Mouse (Mus musculus): Measurements from ENCODE around the gene Scrg1. TPM values are rescaled to one million over a fixed set of nuclear protein-coding genes. Genes with fewer than 3 reads are reported as not detected.

Gene Scrg1
- total and polyA plus RNA-seq, 3 experiments = not detected

GRCm38 (mm10) chr8:57430901-57431300, 24.8 kb upstream of the Scrg1 start:
- ATAC-seq (ENCODE audit: extremely low read depth, insufficient number of reproducible peaks, low FRiP score, poor library complexity, severe bottlenecking) (no peak), DNase-seq (ENCODE audit: low spot score) (no peak)
- no peak overlapping the region for H3K4me3 ChIP-seq (ENCODE audit: low read depth, low read length)
- TF ChIP-seq GATA2 (IDR thresholded peaks at IDR 0.05; ENCODE audit: borderline replicate concordance, low read depth, low read length) (no peak), CTCF (IDR thresholded peaks at IDR 0.05; ENCODE audit: low read depth, low read length) (no peak), GATA1 (IDR thresholded peaks at IDR 0.05; ENCODE audit: borderline replicate concordance, low read length) (no peak), POLR2AphosphoS5 (IDR thresholded peaks at IDR 0.05; ENCODE audit: insufficient replicate concordance, low read depth, low read length) (no peak), TAL1 (conservative IDR thresholded peaks at IDR 0.05; ENCODE audit: low read depth, low read length) (no peak)
- H3K9me3 ChIP-seq (replicated peaks) = no peaks in the 10 kb centered on the region
- H3K27me3 ChIP-seq (ENCODE audit: insufficient read depth, low read length) = peaks cover 7% of the 10 kb centered on the region
- no peaks in the 10 kb centered on the region for H3K36me3 ChIP-seq (replicated peaks)
- peaks cover 28% of the 10 kb centered on the region for H3K4me1 ChIP-seq (ENCODE audit: insufficient read depth, low read depth, low read length)

- H3K4me3 ChIP-seq (ENCODE audit: low read depth, low read length) = no peak overlapping the region
- ATAC-seq (ENCODE audit: extremely low read depth, insufficient number of reproducible peaks, low FRiP score, poor library complexity, severe bottlenecking) (no peak), DNase-seq (ENCODE audit: low spot score) (no peak)
- no peaks in the 10 kb centered on the region for H3K9me3 ChIP-seq (replicated peaks)
- H3K27me3 ChIP-seq (ENCODE audit: insufficient read depth, low read length) = peaks cover 7% of the 10 kb centered on the region
- no peaks in the 10 kb centered on the region for H3K36me3 ChIP-seq (replicated peaks)
- TF ChIP-seq POLR2AphosphoS5 (IDR thresholded peaks at IDR 0.05; ENCODE audit: insufficient replicate concordance, low read depth, low read length) = no peak
- no peak for TF ChIP-seq CTCF (IDR thresholded peaks at IDR 0.05; ENCODE audit: low read depth, low read length)
- no peak for TF ChIP-seq GATA1 (IDR thresholded peaks at IDR 0.05; ENCODE audit: borderline replicate concordance, low read length)
- TF ChIP-seq TAL1 (conservative IDR thresholded peaks at IDR 0.05; ENCODE audit: low read depth, low read length) = no peak
- no peak for TF ChIP-seq GATA2 (IDR thresholded peaks at IDR 0.05; ENCODE audit: borderline replicate concordance, low read depth, low read length)
- H3K4me1 ChIP-seq (ENCODE audit: insufficient read depth, low read depth, low read length) = peaks cover 19% of the 10 kb centered on the region
Measured at GRCm38 (mm10) chr8:57432802-57433201, 22.9 kb upstream of the Scrg1 start.

- no peak for ATAC-seq (ENCODE audit: extremely low read depth, insufficient number of reproducible peaks, low FRiP score, poor library complexity, severe bottlenecking)
- H3K27me3 ChIP-seq (ENCODE audit: insufficient read depth, low read length) = peaks cover 7% of the 10 kb centered on the region
- no peaks in the 10 kb centered on the region for H3K36me3 ChIP-seq (replicated peaks)
- H3K4me3 ChIP-seq (ENCODE audit: low read depth, low read length) = no peak overlapping the region
- TF ChIP-seq TAL1 (conservative IDR thresholded peaks at IDR 0.05; ENCODE audit: low read depth, low read length) (no peak), CTCF (IDR thresholded peaks at IDR 0.05; ENCODE audit: low read depth, low read length) (no peak), POLR2AphosphoS5 (IDR thresholded peaks at IDR 0.05; ENCODE audit: insufficient replicate concordance, low read depth, low read length) (no peak), GATA2 (IDR thresholded peaks at IDR 0.05; ENCODE audit: borderline replicate concordance, low read depth, low read length) (no peak)
- no peaks in the 10 kb centered on the region for H3K9me3 ChIP-seq (replicated peaks)
- H3K4me1 ChIP-seq (ENCODE audit: insufficient read depth, low read depth, low read length) = peaks cover 3% of the 10 kb centered on the region; the same call in 1 of the 2 replicates
- no peak for DNase-seq (ENCODE audit: low spot score)
Measured at GRCm38 (mm10) chr8:57435768-57436436, 19.8 kb upstream of the Scrg1 start.

GRCm38 (mm10) chr8:57436437-57436796, 19.3 kb upstream of the Scrg1 start:
- Histone ChIP-seq H3K4me1 (ENCODE audit: insufficient read depth, low read depth, low read length) (peaks cover 3% of the 10 kb centered on the region; the same call in 1 of the 2 replicates), H3K9me3 (replicated peaks) (no peaks in the 10 kb centered on the region), H3K4me3 (ENCODE audit: low read depth, low read length) (no peak overlapping the region), H3K27me3 (ENCODE audit: insufficient read depth, low read length) (peaks cover 7% of the 10 kb centered on the region), H3K36me3 (replicated peaks) (no peaks in the 10 kb centered on the region)
- DNase-seq (ENCODE audit: low spot score) = no peak
- TF ChIP-seq POLR2AphosphoS5 (IDR thresholded peaks at IDR 0.05; ENCODE audit: insufficient replicate concordance, low read depth, low read length) = no peak
- no peak for TF ChIP-seq CTCF (IDR thresholded peaks at IDR 0.05; ENCODE audit: low read depth, low read length)
- no peak for TF ChIP-seq GATA1 (IDR thresholded peaks at IDR 0.05; ENCODE audit: borderline replicate concordance, low read length)
- no peak for TF ChIP-seq TAL1 (conservative IDR thresholded peaks at IDR 0.05; ENCODE audit: low read depth, low read length)
- no peak for TF ChIP-seq GATA2 (IDR thresholded peaks at IDR 0.05; ENCODE audit: borderline replicate concordance, low read depth, low read length)
- no peak for ATAC-seq (ENCODE audit: extremely low read depth, insufficient number of reproducible peaks, low FRiP score, poor library complexity, severe bottlenecking)

- Histone ChIP-seq H3K9me3 (replicated peaks) (no peaks in the 10 kb centered on the region), H3K4me1 (ENCODE audit: insufficient read depth, low read depth, low read length) (no peaks in the 10 kb centered on the region), H3K27me3 (ENCODE audit: insufficient read depth, low read length) (0 out of 2 replicates have a peak, but pooled peaks cover 2% of the 10 kb centered on the region), H3K36me3 (replicated peaks) (no peaks in the 10 kb centered on the region), H3K4me3 (ENCODE audit: low read depth, low read length) (no peak overlapping the region)
- TF ChIP-seq CTCF (IDR thresholded peaks at IDR 0.05; ENCODE audit: low read depth, low read length) (no peak), POLR2AphosphoS5 (IDR thresholded peaks at IDR 0.05; ENCODE audit: insufficient replicate concordance, low read depth, low read length) (no peak), TAL1 (conservative IDR thresholded peaks at IDR 0.05; ENCODE audit: low read depth, low read length) (no peak)
- ATAC-seq (ENCODE audit: extremely low read depth, insufficient number of reproducible peaks, low FRiP score, poor library complexity, severe bottlenecking) (no peak), DNase-seq (ENCODE audit: low spot score) (no peak)
Measured at GRCm38 (mm10) chr8:57441131-57441530, 14.6 kb upstream of the Scrg1 start.

- no peaks in the 10 kb centered on the region for H3K36me3 ChIP-seq (replicated peaks)
- no peaks in the 10 kb centered on the region for H3K4me1 ChIP-seq (ENCODE audit: insufficient read depth, low read depth, low read length)
- DNase-seq (ENCODE audit: low spot score) (no peak), ATAC-seq (ENCODE audit: extremely low read depth, insufficient number of reproducible peaks, low FRiP score, poor library complexity, severe bottlenecking) (no peak)
- no peak overlapping the region for H3K4me3 ChIP-seq (ENCODE audit: low read depth, low read length)
- H3K27me3 ChIP-seq (ENCODE audit: insufficient read depth, low read length) = 0 out of 2 replicates have a peak, but pooled peaks cover 2% of the 10 kb centered on the region
- TF ChIP-seq GATA2 (IDR thresholded peaks at IDR 0.05; ENCODE audit: borderline replicate concordance, low read depth, low read length) = no peak
- no peak for TF ChIP-seq TAL1 (conservative IDR thresholded peaks at IDR 0.05; ENCODE audit: low read depth, low read length)
- no peak for TF ChIP-seq GATA1 (IDR thresholded peaks at IDR 0.05; ENCODE audit: borderline replicate concordance, low read length)
- TF ChIP-seq CTCF (IDR thresholded peaks at IDR 0.05; ENCODE audit: low read depth, low read length) = no peak
- no peak for TF ChIP-seq POLR2AphosphoS5 (IDR thresholded peaks at IDR 0.05; ENCODE audit: insufficient replicate concordance, low read depth, low read length)
- no peaks in the 10 kb centered on the region for H3K9me3 ChIP-seq (replicated peaks)
Measured at GRCm38 (mm10) chr8:57441556-57441955, 14.2 kb upstream of the Scrg1 start.
